Mouse (Mus musculus): ENCODE data around the gene Cracr2b. TPM values are rescaled to one million over a fixed set of nuclear protein-coding genes. Genes with fewer than 3 reads are reported as not detected.

Cracr2b gene
- polyA plus RNA-seq, 1 experiment: 15.3 TPM

- 15% methylated on average over 5 of the region's 5 CpGs for WGBS
- H3K4me3 ChIP-seq (ENCODE audit: insufficient read depth, low read depth, low read length): peak overlapping the region; percentile 99
- peak overlapping the region; percentile 98 for H3K27ac ChIP-seq (ENCODE audit: insufficient read depth, low read depth, low read length)
- TF ChIP-seq POLR2A (IDR thresholded peaks at IDR 0.05; ENCODE audit: low read depth, low read length): no peak
- TF ChIP-seq CTCF (conservative IDR thresholded peaks at IDR 0.05; ENCODE audit: insufficient read depth, insufficient read length, low read depth, low read length): no peak
- H3K4me1 ChIP-seq (ENCODE audit: control insufficient read depth, insufficient read depth, low read length): peaks cover 26% of the 10 kb centered on the region
- DNase-seq: peak; percentile 54
- no peaks in the 10 kb centered on the region for H3K36me3 ChIP-seq (ENCODE audit: control insufficient read depth, insufficient read depth, low read length)
- H3K27me3 ChIP-seq (replicated peaks; ENCODE audit: control insufficient read depth, insufficient read depth, low read length): no peaks in the 10 kb centered on the region
Observed at GRCm38 (mm10) chr7:141468164-141468521, 7.2 kb downstream of the Cracr2b start.

- Histone ChIP-seq H3K27ac (ENCODE audit: insufficient read depth, low read depth, low read length) (peak overlapping the region; percentile 98), H3K27me3 (replicated peaks; ENCODE audit: control insufficient read depth, insufficient read depth, low read length) (no peaks in the 10 kb centered on the region), H3K4me1 (ENCODE audit: control insufficient read depth, insufficient read depth, low read length) (peaks cover 31% of the 10 kb centered on the region), H3K36me3 (ENCODE audit: control insufficient read depth, insufficient read depth, low read length) (no peaks in the 10 kb centered on the region), H3K4me3 (ENCODE audit: insufficient read depth, low read depth, low read length) (peak overlapping the region; percentile 99)
- 4% methylated on average over 8 of the region's 8 CpGs for WGBS
- TF ChIP-seq POLR2A (IDR thresholded peaks at IDR 0.05; ENCODE audit: low read depth, low read length) (no peak), CTCF (conservative IDR thresholded peaks at IDR 0.05; ENCODE audit: insufficient read depth, insufficient read length, low read depth, low read length) (peak; percentile 44; the same call in 1 of the 2 replicates)
- peak; percentile 82 for DNase-seq
Observed at GRCm38 (mm10) chr7:141468522-141469211, 7.8 kb downstream of the Cracr2b start.

- no peaks in the 10 kb centered on the region for H3K36me3 ChIP-seq (ENCODE audit: control insufficient read depth, insufficient read depth, low read length)
- H3K27me3 ChIP-seq (replicated peaks; ENCODE audit: control insufficient read depth, insufficient read depth, low read length): no peaks in the 10 kb centered on the region
- peak overlapping the region; percentile 98 for H3K27ac ChIP-seq (ENCODE audit: insufficient read depth, low read depth, low read length)
- TF ChIP-seq POLR2A (IDR thresholded peaks at IDR 0.05; ENCODE audit: low read depth, low read length) (no peak), CTCF (conservative IDR thresholded peaks at IDR 0.05; ENCODE audit: insufficient read depth, insufficient read length, low read depth, low read length) (no peak)
- peaks cover 38% of the 10 kb centered on the region for H3K4me1 ChIP-seq (ENCODE audit: control insufficient read depth, insufficient read depth, low read length)
- no peak overlapping the region for H3K4me3 ChIP-seq (ENCODE audit: insufficient read depth, low read depth, low read length)
- 52% methylated on average over 6 of the region's 6 CpGs for WGBS
- DNase-seq: peak; percentile 54
Observed at GRCm38 (mm10) chr7:141469352-141469751, 8.5 kb downstream of the Cracr2b start.

DNA sequence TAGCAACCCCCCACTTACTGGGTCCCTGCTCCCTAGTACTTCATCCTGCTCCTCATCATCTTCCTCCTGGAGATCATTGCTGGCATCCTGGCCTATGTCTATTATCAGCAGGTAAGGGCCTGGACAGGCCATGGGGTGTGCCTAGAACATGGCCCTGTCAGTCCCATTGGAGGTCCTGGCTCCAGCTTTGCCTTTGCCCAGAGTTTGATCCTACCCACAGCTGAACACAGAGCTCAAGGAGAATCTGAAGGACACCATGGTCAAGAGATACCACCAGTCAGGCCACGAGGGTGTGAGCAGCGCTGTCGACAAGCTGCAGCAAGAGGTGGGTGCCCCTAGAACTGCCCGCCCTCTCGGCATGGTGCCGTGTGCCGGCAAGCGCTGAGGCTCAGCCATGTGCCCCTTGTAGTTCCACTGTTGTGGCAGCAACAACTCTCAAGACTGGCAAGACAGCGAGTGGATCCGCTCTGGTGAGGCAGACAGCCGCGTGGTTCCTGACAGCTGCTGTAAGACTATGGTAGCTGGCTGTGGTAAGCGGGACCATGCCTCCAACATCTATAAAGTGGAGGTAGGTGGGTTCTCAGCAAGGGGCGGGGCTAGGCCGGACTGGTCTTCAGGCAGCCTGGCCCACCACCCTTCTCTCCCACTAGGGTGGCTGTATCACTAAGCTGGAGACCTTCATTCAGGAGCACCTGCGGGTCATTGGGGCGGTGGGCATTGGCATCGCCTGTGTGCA lies 9.2 kb downstream of the Cracr2b start:
- Histone ChIP-seq H3K4me3 (ENCODE audit: insufficient read depth, low read depth, low read length) (no peak overlapping the region), H3K27me3 (replicated peaks; ENCODE audit: control insufficient read depth, insufficient read depth, low read length) (no peaks in the 10 kb centered on the region), H3K4me1 (ENCODE audit: control insufficient read depth, insufficient read depth, low read length) (peaks cover 39% of the 10 kb centered on the region), H3K27ac (ENCODE audit: insufficient read depth, low read depth, low read length) (no peak overlapping the region), H3K36me3 (ENCODE audit: control insufficient read depth, insufficient read depth, low read length) (no peaks in the 10 kb centered on the region)
- TF ChIP-seq POLR2A (IDR thresholded peaks at IDR 0.05; ENCODE audit: low read depth, low read length): no peak
- TF ChIP-seq CTCF (conservative IDR thresholded peaks at IDR 0.05; ENCODE audit: insufficient read depth, insufficient read length, low read depth, low read length): no peak
- no peak for DNase-seq
- 85% methylated on average over 18 of the region's 18 CpGs for WGBS

DNA sequence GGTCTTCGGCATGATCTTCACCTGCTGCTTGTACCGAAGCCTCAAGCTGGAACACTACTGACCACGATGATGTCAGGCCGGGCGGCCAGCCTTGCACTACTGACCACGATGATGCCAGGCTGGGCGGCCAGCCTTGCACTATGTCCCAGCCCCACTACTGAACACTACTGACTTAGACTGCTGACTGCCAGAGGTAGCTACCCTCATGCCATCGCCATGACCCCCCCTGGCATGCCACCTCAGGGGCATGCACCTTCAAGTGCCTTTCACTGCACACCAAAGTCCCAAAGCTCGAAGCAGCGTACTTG lies 9.7 kb downstream of the Cracr2b start:
- H3K27me3 ChIP-seq (replicated peaks; ENCODE audit: control insufficient read depth, insufficient read depth, low read length): no peaks in the 10 kb centered on the region
- WGBS: 84% methylated on average over 10 of the region's 10 CpGs
- no peak overlapping the region for H3K27ac ChIP-seq (ENCODE audit: insufficient read depth, low read depth, low read length)
- no peak overlapping the region for H3K4me3 ChIP-seq (ENCODE audit: insufficient read depth, low read depth, low read length)
- no peak for DNase-seq
- peaks cover 39% of the 10 kb centered on the region for H3K4me1 ChIP-seq (ENCODE audit: control insufficient read depth, insufficient read depth, low read length)
- no peak for TF ChIP-seq POLR2A (IDR thresholded peaks at IDR 0.05; ENCODE audit: low read depth, low read length)
- no peak for TF ChIP-seq CTCF (conservative IDR thresholded peaks at IDR 0.05; ENCODE audit: insufficient read depth, insufficient read length, low read depth, low read length)
- H3K36me3 ChIP-seq (ENCODE audit: control insufficient read depth, insufficient read depth, low read length): no peaks in the 10 kb centered on the region

DNA sequence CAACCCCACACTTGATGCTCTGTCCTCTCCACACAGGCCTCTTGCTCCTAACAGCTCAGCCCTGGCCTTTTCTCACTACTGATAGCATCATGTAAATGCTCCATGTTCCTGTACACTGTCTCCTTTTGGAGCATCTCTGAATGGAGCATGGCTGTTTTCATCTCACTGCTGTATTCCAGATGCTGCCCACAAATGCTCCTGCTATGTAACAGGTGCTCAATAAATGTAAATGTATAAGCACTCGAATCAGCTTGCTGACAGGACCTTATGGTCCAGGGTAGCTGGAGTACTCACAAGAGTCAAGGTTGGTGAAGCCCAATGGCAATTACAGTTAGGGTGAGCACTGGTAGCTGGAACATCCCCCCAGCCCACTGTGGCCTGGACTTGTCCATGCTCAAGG lies 10.3 kb downstream of the Cracr2b start:
- WGBS: 95% methylated on average over 1 of the region's 1 CpGs
- no peak overlapping the region for H3K4me3 ChIP-seq (ENCODE audit: insufficient read depth, low read depth, low read length)
- no peak for TF ChIP-seq POLR2A (IDR thresholded peaks at IDR 0.05; ENCODE audit: low read depth, low read length)
- no peak for TF ChIP-seq CTCF (conservative IDR thresholded peaks at IDR 0.05; ENCODE audit: insufficient read depth, insufficient read length, low read depth, low read length)
- H3K27me3 ChIP-seq (replicated peaks; ENCODE audit: control insufficient read depth, insufficient read depth, low read length): no peaks in the 10 kb centered on the region
- H3K36me3 ChIP-seq (ENCODE audit: control insufficient read depth, insufficient read depth, low read length): no peaks in the 10 kb centered on the region
- peaks cover 39% of the 10 kb centered on the region for H3K4me1 ChIP-seq (ENCODE audit: control insufficient read depth, insufficient read depth, low read length)
- no peak overlapping the region for H3K27ac ChIP-seq (ENCODE audit: insufficient read depth, low read depth, low read length)
- DNase-seq: no peak

DNA sequence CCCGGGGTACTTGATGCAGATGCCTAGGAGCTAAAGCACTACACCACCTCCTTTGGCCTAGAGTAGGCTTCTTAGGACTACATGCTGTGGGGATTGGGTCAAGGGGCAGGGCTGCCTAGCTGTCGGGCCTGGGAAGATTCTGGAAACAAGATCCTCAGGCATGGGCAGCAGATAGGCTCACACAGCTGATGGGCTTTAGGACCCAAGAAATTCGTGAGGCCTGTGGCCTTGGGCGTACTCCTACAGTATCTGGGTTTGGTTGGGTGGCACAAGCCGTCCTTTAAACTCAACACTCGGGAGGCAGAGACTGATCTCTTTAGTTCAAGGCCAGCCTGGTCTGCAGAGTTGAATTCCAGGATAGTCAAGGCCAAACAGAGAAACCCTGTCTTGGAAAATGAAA lies 11.3 kb downstream of the Cracr2b start:
- no peak for DNase-seq
- H3K4me1 ChIP-seq (ENCODE audit: control insufficient read depth, insufficient read depth, low read length): peaks cover 38% of the 10 kb centered on the region

More for the DNA sequence above, 11.3 kb downstream of the Cracr2b start:
- Histone ChIP-seq H3K27me3 (replicated peaks; ENCODE audit: control insufficient read depth, insufficient read depth, low read length) (no peaks in the 10 kb centered on the region), H3K27ac (ENCODE audit: insufficient read depth, low read depth, low read length) (no peak overlapping the region), H3K36me3 (ENCODE audit: control insufficient read depth, insufficient read depth, low read length) (no peaks in the 10 kb centered on the region), H3K4me3 (ENCODE audit: insufficient read depth, low read depth, low read length) (no peak overlapping the region)
- TF ChIP-seq POLR2A (IDR thresholded peaks at IDR 0.05; ENCODE audit: low read depth, low read length): no peak
- TF ChIP-seq CTCF (conservative IDR thresholded peaks at IDR 0.05; ENCODE audit: insufficient read depth, insufficient read length, low read depth, low read length): no peak
- WGBS: 73% methylated on average over 6 of the region's 6 CpGs

Measured in kidney, adult 2 months (tissue).